Mouse (Mus musculus) heart, embryonic 11.5 days (tissue): ENCODE data around the gene Ap3m1. TPM values are rescaled to one million over a fixed set of nuclear protein-coding genes. Genes with fewer than 3 reads are reported as not detected.

Experiments
- ATAC-seq: fragments of 200-750 bp; cut with Nextera tagmentation; replicated peaks from 2 replicates; pipeline ENCODE4 v1.8.0; 2017; ENCODE audit warnings: moderate library complexity; ENCODE audit not compliant: insufficient number of reproducible peaks, low FRiP score, low TSS enrichment
- H3K27ac ChIP-seq: fragments of 300-500 bp; sonication (generic); 2 replicates; pipeline ENCODE4 v1.5.1; 2014; ENCODE audit warnings: mild to moderate bottlenecking, low read depth, low read length
- H3K27me3 ChIP-seq: fragments of 300-500 bp; sonication (generic); 2 replicates; pipeline ENCODE4 v1.6.1; 2014; ENCODE audit warnings: mild to moderate bottlenecking, low read length, mixed read lengths; ENCODE audit not compliant: control insufficient read depth, insufficient read depth
- H3K36me3 ChIP-seq: fragments of 300-500 bp; sonication (generic); 2 replicates; pipeline ENCODE4 v1.6.1; 2014; ENCODE audit warnings: mild to moderate bottlenecking, low read length, moderate library complexity, mixed read lengths; ENCODE audit not compliant: control insufficient read depth, insufficient read depth
- H3K4me1 ChIP-seq: fragments of 300-500 bp; sonication (generic); 2 replicates; pipeline ENCODE4 v1.6.1; 2014; ENCODE audit warnings: low read length; ENCODE audit not compliant: control insufficient read depth, insufficient read depth
- H3K4me2 ChIP-seq: fragments of 300-500 bp; sonication (generic); 2 replicates; pipeline ENCODE4 v1.6.1; 2014; ENCODE audit warnings: mild to moderate bottlenecking, moderate library complexity
- H3K4me3 ChIP-seq: fragments of 300-500 bp; sonication (generic); 2 replicates; pipeline ENCODE4 v1.5.1; 2014; ENCODE audit warnings: low read depth, low read length
- H3K9ac ChIP-seq: fragments of 300-500 bp; sonication (generic); 2 replicates; pipeline ENCODE4 v1.6.1; 2014; ENCODE audit warnings: mild to moderate bottlenecking, low read depth, low read length, moderate library complexity
- H3K9me3 ChIP-seq: fragments of 300-500 bp; sonication (generic); replicated peaks from 2 replicates; pipeline ENCODE4 v1.6.1; 2016; ENCODE audit warnings: low read length; ENCODE audit not compliant: control insufficient read depth
- WGBS: fragments of 180-500 bp; shearing (Covaris S2); extraction: QIAGEN DNeasy Blood & Tissue Kit; methylation state at CpG from one replicate; pipeline ENCODE4 v1.1.7; 2014; ENCODE audit not compliant: insufficient replicate concordance; 5-methylcytosine and 5-hydroxymethylcytosine counted together
- polyA plus RNA-seq: library from polyadenylated mRNA; unstranded; fragments of >200 nt; fragmentation: Nextera tagmentation; extraction: Ambion mirVana; gene quantifications from 2 replicates; pipeline ENCODE4 v1.2.1, GENCODE M21; 2014

Ap3m1 gene
- polyA plus RNA-seq, 1 experiment from 2014 or later: 84.6 TPM

DNA sequence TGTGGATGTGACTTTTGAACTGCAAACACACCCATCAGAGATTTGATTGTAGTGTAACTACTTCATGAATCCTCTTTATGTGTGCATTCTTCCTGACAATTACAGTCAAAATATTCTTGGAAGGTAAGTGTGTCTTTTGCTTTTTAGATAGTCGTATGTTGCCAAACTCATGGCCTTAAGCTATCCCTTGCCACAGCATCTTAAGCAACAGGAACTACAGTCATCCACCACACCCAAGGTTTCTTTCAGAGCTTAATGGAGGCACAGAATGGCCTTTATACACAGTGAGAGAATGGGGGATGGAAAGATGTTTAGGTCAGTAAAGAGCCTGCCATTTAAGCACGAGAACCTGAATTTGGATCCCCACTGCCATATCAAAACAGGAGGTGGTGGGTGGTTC lies 4.5 kb downstream of the Ap3m1 start:
- Histone ChIP-seq H3K4me2 (no peak overlapping the region), H3K4me3 (no peak overlapping the region), H3K9me3 (no peaks in the 10 kb centered on the region), H3K27me3 (no peaks in the 10 kb centered on the region), H3K4me1 (peaks cover 11% of the 10 kb centered on the region), H3K9ac (no peak overlapping the region), H3K36me3 (no peaks in the 10 kb centered on the region; the same call in 1 of the 2 replicates), H3K27ac (no peak overlapping the region)
- 83% methylated on average over 2 of the region's 2 CpGs for WGBS
- ATAC-seq: no peak

- H3K9ac ChIP-seq: no peak overlapping the region
Measured at GRCm38 (mm10) chr14:21039623-21040022, 12.7 kb downstream of the Ap3m1 start.

DNA sequence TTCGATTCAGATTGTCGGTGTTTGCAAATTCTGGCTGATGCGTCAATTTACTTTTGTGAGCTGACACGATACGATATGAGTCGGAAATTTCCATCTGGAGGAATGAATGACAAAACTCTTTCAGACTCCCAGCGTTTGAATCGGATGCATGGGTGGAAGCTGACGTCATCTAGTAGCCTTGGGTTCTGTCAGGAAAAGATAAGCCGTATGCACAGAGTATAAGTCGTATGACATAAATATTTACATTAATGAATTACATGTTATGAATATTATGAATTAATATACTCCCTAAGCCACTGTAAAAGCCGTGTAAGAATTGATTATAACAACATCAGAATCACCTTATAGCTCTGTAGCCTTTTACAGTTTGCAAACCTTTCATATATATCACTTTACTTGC lies 13.2 kb downstream of the Ap3m1 start:
- peak overlapping the region; percentile 35; the same call in 1 of the 2 replicates for H3K27ac ChIP-seq
- no peaks in the 10 kb centered on the region for H3K27me3 ChIP-seq
- no peak for ATAC-seq
- H3K36me3 ChIP-seq: peaks cover 17% of the 10 kb centered on the region
- H3K9ac ChIP-seq: no peak overlapping the region
- no peak overlapping the region for H3K4me2 ChIP-seq
- 0 out of 2 replicates have a peak, but pooled peaks cover 4% of the 10 kb centered on the region for H3K4me1 ChIP-seq
- 73% methylated on average over 12 of the region's 12 CpGs for WGBS
- no peaks in the 10 kb centered on the region for H3K9me3 ChIP-seq
- H3K4me3 ChIP-seq: no peak overlapping the region

More at GRCm38 (mm10) chr14:21039623-21040022, 12.7 kb downstream of the Ap3m1 start:
- no peak overlapping the region for H3K4me2 ChIP-seq
- H3K4me3 ChIP-seq: no peak overlapping the region
- no peaks in the 10 kb centered on the region for H3K27me3 ChIP-seq
- WGBS: 54% methylated on average over 4 of the region's 4 CpGs
- peaks cover 14% of the 10 kb centered on the region for H3K36me3 ChIP-seq
- H3K27ac ChIP-seq: peak overlapping the region; percentile 35
- H3K9me3 ChIP-seq: no peaks in the 10 kb centered on the region
- 0 out of 2 replicates have a peak, but pooled peaks cover 4% of the 10 kb centered on the region for H3K4me1 ChIP-seq
- no peak for ATAC-seq

DNA sequence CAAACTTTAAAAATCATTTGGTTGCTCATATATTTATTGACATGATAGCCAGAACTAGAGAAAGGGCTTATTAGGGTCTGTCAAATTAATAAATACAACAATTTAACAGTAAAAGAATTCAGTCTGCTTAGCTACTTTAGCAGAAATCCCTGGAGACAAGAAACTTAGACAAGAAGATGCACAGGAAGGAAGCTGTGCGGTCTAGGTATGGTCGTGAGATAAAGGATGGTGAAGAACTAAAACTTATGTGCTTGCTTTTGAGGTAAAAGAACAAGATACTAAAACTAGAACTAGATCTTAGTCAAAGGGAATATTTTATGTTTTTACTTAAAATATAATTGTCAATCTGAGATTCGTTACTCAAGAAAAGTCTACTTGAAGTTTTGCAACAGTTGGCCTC lies 17.5 kb downstream of the Ap3m1 start:
- Histone ChIP-seq H3K9me3 (no peaks in the 10 kb centered on the region), H3K4me1 (peaks cover 9% of the 10 kb centered on the region; the same call in 1 of the 2 replicates), H3K36me3 (peaks cover 24% of the 10 kb centered on the region), H3K4me3 (no peak overlapping the region), H3K27ac (no peak overlapping the region), H3K4me2 (no peak overlapping the region), H3K9ac (no peak overlapping the region), H3K27me3 (no peaks in the 10 kb centered on the region)
- no peak for ATAC-seq
- 92% methylated on average over 3 of the region's 3 CpGs for WGBS

GRCm38 (mm10) chr14:21034271-21034670 lies 18.0 kb downstream of the Ap3m1 start:
- 85% methylated on average over 4 of the region's 4 CpGs for WGBS
- Histone ChIP-seq H3K4me2 (no peak overlapping the region), H3K36me3 (peaks cover 29% of the 10 kb centered on the region), H3K9ac (no peak overlapping the region), H3K9me3 (no peaks in the 10 kb centered on the region), H3K4me1 (peaks cover 6% of the 10 kb centered on the region; the same call in 1 of the 2 replicates), H3K4me3 (no peak overlapping the region), H3K27me3 (no peaks in the 10 kb centered on the region), H3K27ac (no peak overlapping the region)
- ATAC-seq: no peak

GRCm38 (mm10) chr14:21031783-21032511 lies 20.4 kb downstream of the Ap3m1 start:
- Histone ChIP-seq H3K27ac (peak overlapping the region; percentile 62), H3K4me3 (no peak overlapping the region), H3K9ac (no peak overlapping the region), H3K27me3 (no peaks in the 10 kb centered on the region), H3K36me3 (peaks cover 32% of the 10 kb centered on the region), H3K4me1 (peaks cover 6% of the 10 kb centered on the region; the same call in 1 of the 2 replicates), H3K4me2 (no peak overlapping the region), H3K9me3 (no peaks in the 10 kb centered on the region)
- ATAC-seq: peak; percentile 49; the same call in 1 of the 2 replicates
- 77% methylated on average over 6 of the region's 6 CpGs for WGBS

- no peak overlapping the region for H3K4me3 ChIP-seq
- H3K9ac ChIP-seq: no peak overlapping the region
- peaks cover 6% of the 10 kb centered on the region; the same call in 1 of the 2 replicates for H3K4me1 ChIP-seq
- H3K27me3 ChIP-seq: no peaks in the 10 kb centered on the region
- no peak overlapping the region for H3K27ac ChIP-seq
- 78% methylated on average over 11 of the region's 11 CpGs for WGBS
- H3K36me3 ChIP-seq: peaks cover 38% of the 10 kb centered on the region
- no peaks in the 10 kb centered on the region for H3K9me3 ChIP-seq
- no peak overlapping the region for H3K4me2 ChIP-seq
- no peak for ATAC-seq
Measured at GRCm38 (mm10) chr14:21029025-21029659, 23.2 kb downstream of the Ap3m1 start.

GRCm38 (mm10) chr14:21027542-21027941 lies 24.8 kb downstream of the Ap3m1 start:
- peaks cover 41% of the 10 kb centered on the region for H3K36me3 ChIP-seq
- H3K4me3 ChIP-seq: no peak overlapping the region
- H3K9ac ChIP-seq: no peak overlapping the region

More at GRCm38 (mm10) chr14:21027542-21027941, 24.8 kb downstream of the Ap3m1 start:
- Histone ChIP-seq H3K4me2 (no peak overlapping the region), H3K27me3 (no peaks in the 10 kb centered on the region), H3K9me3 (no peaks in the 10 kb centered on the region), H3K4me1 (peaks cover 6% of the 10 kb centered on the region; the same call in 1 of the 2 replicates), H3K27ac (no peak overlapping the region)
- ATAC-seq: no peak
